Mouse (Mus musculus) liver (tissue): ENCODE data around the gene Clpsl2.

Experiments
- DNase-seq: peaks from one replicate; pipeline ENCODE4 v3.0.0-alpha.2; 2020; ENCODE audit warnings: mixed read lengths

The Clpsl2 gene

GRCm38 (mm10) chr17:28549111-28549510 is at the start of gene Clpsl2:
TSS of gene Clpsl2 (plus strand) at chr17:28549411.
- DNase-seq, result no peak

GRCm38 (mm10) chr17:28500465-28500864 is 48.7 kb upstream of the Clpsl2 start:
- DNase-seq, result no peak

GRCm38 (mm10) chr17:28502196-28502821 is 46.9 kb upstream of the Clpsl2 start:
- DNase-seq, result no peak

- DNase-seq, result no peak
These were observed 45.0 kb upstream of the Clpsl2 start for GRCm38 (mm10) chr17:28504182-28504581.

- DNase-seq, result no peak
These were observed 43.6 kb upstream of the Clpsl2 start for GRCm38 (mm10) chr17:28505591-28505990.

- no peak for DNase-seq
These were observed 42.3 kb upstream of the Clpsl2 start for GRCm38 (mm10) chr17:28506895-28507294.

- DNase-seq, result no peak
These were observed 41.7 kb upstream of the Clpsl2 start for GRCm38 (mm10) chr17:28507496-28507895.

- DNase-seq, result peak; percentile 24
These were observed 38.5 kb upstream of the Clpsl2 start for GRCm38 (mm10) chr17:28510445-28511342.

GRCm38 (mm10) chr17:28511616-28512541 is 37.3 kb upstream of the Clpsl2 start:
- DNase-seq, result no peak

GRCm38 (mm10) chr17:28512696-28513095 is 36.5 kb upstream of the Clpsl2 start:
- DNase-seq, result no peak

- no peak for DNase-seq
These were observed 35.9 kb upstream of the Clpsl2 start for GRCm38 (mm10) chr17:28513337-28513736.

GRCm38 (mm10) chr17:28513844-28514243 is 35.4 kb upstream of the Clpsl2 start:
- no peak for DNase-seq

GRCm38 (mm10) chr17:28514555-28514954 is 34.7 kb upstream of the Clpsl2 start:
- DNase-seq, result no peak

- DNase-seq, result no peak
These were observed 33.5 kb upstream of the Clpsl2 start for GRCm38 (mm10) chr17:28515431-28516341.

GRCm38 (mm10) chr17:28516881-28517280 is 32.3 kb upstream of the Clpsl2 start:
- DNase-seq, result no peak

GRCm38 (mm10) chr17:28517441-28517955 is 31.7 kb upstream of the Clpsl2 start, which contains the start of gene Fkbp5:
TSS of gene Fkbp5 (minus strand) at chr17:28517527.
- peak; percentile 29 for DNase-seq

GRCm38 (mm10) chr17:28517956-28518614 is 31.1 kb upstream of the Clpsl2 start:
- DNase-seq, result peak; percentile 63

GRCm38 (mm10) chr17:28518615-28519071 is 30.6 kb upstream of the Clpsl2 start:
- no peak for DNase-seq

GRCm38 (mm10) chr17:28519827-28520226 is 29.4 kb upstream of the Clpsl2 start:
- DNase-seq, result no peak

- no peak for DNase-seq
These were observed 28.6 kb upstream of the Clpsl2 start for GRCm38 (mm10) chr17:28520561-28520960.
